Mouse (Mus musculus) ES-E14 (cell line): Measurements from ENCODE around the gene Gm10277. TPM values are rescaled to one million over a fixed set of nuclear protein-coding genes. Genes with fewer than 3 reads are reported as not detected.

Source experiments
- DNase-seq: peaks from one replicate; pipeline ENCODE4 v3.0.0-alpha.2; 2013; ENCODE audit warnings: low read depth, low spot score
- H3K27ac ChIP-seq: 2 replicates; pipeline ENCODE4 v1.5.1; 2012; ENCODE audit warnings: low read depth, mild to moderate bottlenecking, low read length, moderate library complexity, mixed read lengths; ENCODE audit not compliant: poor library complexity, insufficient read depth, severe bottlenecking
- H3K36me3 ChIP-seq: 2 replicates; pipeline ENCODE4 v1.6.1; 2012; ENCODE audit warnings: mild to moderate bottlenecking, low read length, moderate library complexity, mixed read lengths; ENCODE audit not compliant: control insufficient read depth, poor library complexity, insufficient read depth, severe bottlenecking
- H3K4me1 ChIP-seq, 2 experiments: fragments of 150-350 bp in 1 of 2; sonication (generic) in 1 of 2; 2 replicates each; pipeline ENCODE4 v1.6.1; 2012; ENCODE audit warnings: low read length in 2 of 2, mild to moderate bottlenecking in 1 of 2, mixed read lengths in 1 of 2; ENCODE audit not compliant: control insufficient read depth in 2 of 2, insufficient read depth in 2 of 2, poor library complexity in 1 of 2
- H3K4me3 ChIP-seq, 2 experiments: fragments of 150-350 bp in 1 of 2; sonication (generic) in 1 of 2; 2 replicates each; pipeline ENCODE4 v1.5.1; 2012; ENCODE audit warnings: low read length in 2 of 2, low read depth in 1 of 2, mild to moderate bottlenecking in 1 of 2, mixed read lengths in 1 of 2; ENCODE audit not compliant: insufficient read depth in 1 of 2, poor library complexity in 1 of 2, severe bottlenecking in 1 of 2
- H3K9ac ChIP-seq: 2 replicates; pipeline ENCODE4 v1.6.1; 2012; ENCODE audit warnings: low read depth, mild to moderate bottlenecking, low read length, mixed read lengths; ENCODE audit not compliant: poor library complexity, insufficient read depth, severe bottlenecking
- H3K9me3 ChIP-seq: fragments of 150-350 bp; sonication (generic); 2 replicates; pipeline ENCODE4 v1.6.1; 2012; ENCODE audit warnings: low read depth, mild to moderate bottlenecking, low read length; ENCODE audit not compliant: control insufficient read depth, insufficient read depth
- CHD2 ChIP-seq: IDR thresholded peaks from 2 replicates; pipeline ENCODE4 v1.6.1; 2014; ENCODE audit warnings: mild to moderate bottlenecking, low read depth, low read length, inconsistent platforms
- HCFC1 ChIP-seq: IDR thresholded peaks from 2 replicates; pipeline ENCODE4 v1.6.1; 2012; ENCODE audit warnings: low read length, inconsistent platforms, borderline replicate concordance; ENCODE audit not compliant: insufficient read depth
- MAFK ChIP-seq: IDR thresholded peaks from 2 replicates; pipeline ENCODE4 v1.6.1; 2014; ENCODE audit warnings: mild to moderate bottlenecking, low read depth, low read length, inconsistent platforms; ENCODE audit not compliant: insufficient read depth
- ZC3H11A ChIP-seq: IDR thresholded peaks from 2 replicates; pipeline ENCODE4 v1.6.1; 2012; ENCODE audit warnings: low read depth, mild to moderate bottlenecking, inconsistent platforms, low read length, borderline replicate concordance
- ZNF384 ChIP-seq: IDR thresholded peaks from 2 replicates; pipeline ENCODE4 v1.6.1; 2012; ENCODE audit warnings: low read depth, low read length, inconsistent platforms
- in situ Hi-C, 2 experiments: fragments of 600-800 bp; cut with MboI; formaldehyde crosslinking; loops; one replicate each; pipeline ENCODE4 v1.15.1; 2025; ENCODE audit warnings: low sequenced_read_pairs in 2 of 2, inconsistent platforms in 1 of 2; ENCODE audit not compliant: unreplicated experiment in 2 of 2
- total RNA-seq: library from RNA; depleted of rRNA; stranded (reverse); fragments of 300-350 nt; gene quantifications from 2 replicates; pipeline ENCODE4 v1.2.3, GENCODE M21; 2012

Gm10277 gene
- total RNA-seq, 1 experiment, result 0.18 TPM

- DNase-seq, result no peak
- Histone ChIP-seq H3K36me3 (no peaks in the 10 kb centered on the region), H3K27ac (no peak overlapping the region), H3K9me3 (no peaks in the 10 kb centered on the region), H3K4me3 (peak overlapping the region; percentile 29 to 93), H3K9ac (peak overlapping the region; percentile 63; the same call in 1 of the 2 replicates), H3K4me1 (peaks cover 7 to 15% of the 10 kb centered on the region in 2 experiments; a peak in 1 of 4 replicates)
- in situ Hi-C loops, result no loop called here
- TF ChIP-seq ZNF384 (no peak), MAFK (no peak), HCFC1 (no peak), ZC3H11A (no peak), CHD2 (no peak)
Measured at GRCm38 (mm10) chr11:77764694-77765458, 22.7 kb downstream of the Gm10277 start.

- H3K4me3 ChIP-seq, result peak overlapping the region; percentile 83 to 93
- peak overlapping the region; percentile 79 for H3K9ac ChIP-seq
- no peak for TF ChIP-seq CHD2
- TF ChIP-seq ZC3H11A, result no peak
- no peak for TF ChIP-seq ZNF384
- TF ChIP-seq MAFK, result no peak
- no peak for TF ChIP-seq HCFC1
- in situ Hi-C loops, result no loop called here
- no peak overlapping the region for H3K27ac ChIP-seq
- peaks cover 7 to 15% of the 10 kb centered on the region in 2 experiments; a peak in 1 of 4 replicates for H3K4me1 ChIP-seq
- no peaks in the 10 kb centered on the region for H3K36me3 ChIP-seq
- no peak for DNase-seq
- no peaks in the 10 kb centered on the region for H3K9me3 ChIP-seq
Measured at GRCm38 (mm10) chr11:77763673-77764340, 23.7 kb downstream of the Gm10277 start.

- TF ChIP-seq ZNF384 (no peak), ZC3H11A (peak; percentile 14; the same call in 1 of the 2 replicates), CHD2 (no peak)
- Histone ChIP-seq H3K9me3 (no peaks in the 10 kb centered on the region), H3K9ac (peak within 1 kb of the TSS; percentile 79), H3K27ac (no peak within 1 kb of the TSS), H3K4me3 (peak within 1 kb of the TSS; percentile 83 to 93), H3K36me3 (no peaks in the 10 kb centered on the region), H3K4me1 (peaks cover 7 to 15% of the 10 kb centered on the region in 2 experiments; a peak in 1 of 4 replicates)
- in situ Hi-C loops, result no loop called here
- DNase-seq, result no peak
Measured at GRCm38 (mm10) chr11:77762783-77763672, 24.5 kb downstream of the Gm10277 start, which contains the start of gene Myo18a. Gene Myo18a, plus strand, starts transcription at chr11:77763246.

- DNase-seq, result no peak
- no peaks in the 10 kb centered on the region for H3K36me3 ChIP-seq
- TF ChIP-seq HCFC1 (no peak), CHD2 (no peak)
- no peak overlapping the region for H3K4me3 ChIP-seq
- no peaks in the 10 kb centered on the region for H3K9me3 ChIP-seq
- H3K9ac ChIP-seq, result no peak overlapping the region
- H3K4me1 ChIP-seq, result peaks cover 2 to 10% of the 10 kb centered on the region in 2 experiments; a peak in 1 of 4 replicates
- in situ Hi-C loops, result no loop called here
- no peak overlapping the region for H3K27ac ChIP-seq
Measured at GRCm38 (mm10) chr11:77760031-77760430, 27.5 kb downstream of the Gm10277 start.
